Mouse (Mus musculus): ENCODE results near the gene Mecom. TPM values are rescaled to one million over a fixed set of nuclear protein-coding genes. Genes with fewer than 3 reads are reported as not detected.
"Not testable (repeated sequence)": the region's sequence is repeated elsewhere in the genome, so short reads cannot be mapped to it uniquely, and the experiment has no call there.

Mecom gene
- 1 to 10 TPM; 5.0 to 6.9 TPM for total RNA-seq (2021)
- long read RNA-seq, experiment 1, partial matches to known transcripts, result 0 of 2 reads
- long read RNA-seq, experiment 1, other reads (novel, unspliced or antisense), result 2 of 2 reads
- long read RNA-seq, experiment 2, partial matches to known transcripts, result 0 of 1 reads
- long read RNA-seq, experiment 2, other reads (novel, unspliced or antisense), result 1 of 1 reads

GRCm38 (mm10) chr3:30547908-30548307 is at the start of gene Mecom:
TSS of gene Mecom (minus strand) at chr3:30548008.
- DNase-seq (ENCODE audit: low spot score in 2 of 2), result no peak

GRCm38 (mm10) chr3:30597271-30597670 is 49.5 kb upstream of the Mecom start:
- DNase-seq (ENCODE audit: low spot score in 2 of 2), result no peak

GRCm38 (mm10) chr3:30595111-30595832 is 47.5 kb upstream of the Mecom start:
- DNase-seq (ENCODE audit: low spot score in 2 of 2), result peak in 1 of 2 experiments; percentile 35

- DNase-seq (ENCODE audit: low spot score in 2 of 2), result no peak
These were observed 46.1 kb upstream of the Mecom start for GRCm38 (mm10) chr3:30593719-30594485.

GRCm38 (mm10) chr3:30592418-30592853 is 44.6 kb upstream of the Mecom start:
- peak in 1 of 2 experiments; percentile 41 for DNase-seq (ENCODE audit: low spot score in 2 of 2)

GRCm38 (mm10) chr3:30588865-30589264 is 41.1 kb upstream of the Mecom start:
- no peak for DNase-seq (ENCODE audit: low spot score in 2 of 2)

- DNase-seq (ENCODE audit: low spot score in 2 of 2), result no peak
These were observed 25.7 kb upstream of the Mecom start for GRCm38 (mm10) chr3:30573549-30573948.

GRCm38 (mm10) chr3:30566333-30566732 is 18.5 kb upstream of the Mecom start:
- DNase-seq (ENCODE audit: low spot score in 2 of 2), result not testable (repeated sequence)

- peak in 1 of 2 experiments; percentile 9 for DNase-seq (ENCODE audit: low spot score in 2 of 2)
These were observed 13.0 kb upstream of the Mecom start for GRCm38 (mm10) chr3:30560677-30561314.

- DNase-seq (ENCODE audit: low spot score in 2 of 2), result no peak
These were observed 5.9 kb upstream of the Mecom start for GRCm38 (mm10) chr3:30553741-30554140.

GRCm38 (mm10) chr3:30550218-30550617 is 2.4 kb upstream of the Mecom start:
- DNase-seq (ENCODE audit: low spot score in 2 of 2), result no peak

GRCm38 (mm10) chr3:30548928-30549327 is 1.1 kb upstream of the Mecom start:
- DNase-seq (ENCODE audit: low spot score in 2 of 2), result peak in 1 of 2 experiments; percentile 6

GRCm38 (mm10) chr3:30546831-30547369 is 908 bp downstream of the Mecom start:
- DNase-seq (ENCODE audit: low spot score in 2 of 2), result peak; percentile 7 to 9

GRCm38 (mm10) chr3:30546366-30546765 is 1.4 kb downstream of the Mecom start:
- peak in 1 of 2 experiments; percentile 3 for DNase-seq (ENCODE audit: low spot score in 2 of 2)

- no peak for DNase-seq (ENCODE audit: low spot score in 2 of 2)
These were observed 2.6 kb downstream of the Mecom start for GRCm38 (mm10) chr3:30545246-30545645.

GRCm38 (mm10) chr3:30544305-30544704 is 3.5 kb downstream of the Mecom start:
- DNase-seq (ENCODE audit: low spot score in 2 of 2), result no peak

- DNase-seq (ENCODE audit: low spot score in 2 of 2), result no peak
These were observed 12.0 kb downstream of the Mecom start for GRCm38 (mm10) chr3:30535821-30536220.

- DNase-seq (ENCODE audit: low spot score in 2 of 2), result not testable (repeated sequence)
These were observed 27.1 kb downstream of the Mecom start for GRCm38 (mm10) chr3:30520751-30521150.

- DNase-seq (ENCODE audit: low spot score in 2 of 2), result no peak
These were observed 28.4 kb downstream of the Mecom start for GRCm38 (mm10) chr3:30519425-30519824.

- DNase-seq (ENCODE audit: low spot score in 2 of 2), result no peak
These were observed 32.0 kb downstream of the Mecom start for GRCm38 (mm10) chr3:30515795-30516170.
